Comparison of ENCODE assay signal across 12 mouse cellular contexts in genomic region chrX:138960713-138961112, GRCm38 (mm10). TPM values are rescaled to one million over a fixed set of nuclear protein-coding genes. Genes with fewer than 3 reads are reported as not detected.
A peak's percentile ranks its signal among the peaks of the same experiment; 100 is the strongest.
DNase-seq lines count a peak whose midpoint lies in the region; ATAC-seq lines count a peak whose summit lies in the region.
"Had no signal": no experiment of that assay in that cellular context is flagged by ENCODE, and none has a peak within 500 bp of the region (broad histone marks: within the 10 kb centered on the region; RNA-seq: fewer than 3 reads in every experiment).

No protein-coding gene starts in this region.

- H3K27me3 ChIP-seq in hindbrain, embryonic 11.5 days (ENCODE audit: control insufficient read depth, insufficient read depth, low read length), result no peaks in the 10 kb centered on the region
- no peaks in the 10 kb centered on the region; the same call in 1 of the 2 replicates for H3K27me3 ChIP-seq in hindbrain, embryonic 10.5 days (ENCODE audit: insufficient read depth, poor library complexity, severe bottlenecking)

- no peak for ATAC-seq in hindbrain, embryonic 11.5 days (ENCODE audit: low FRiP score)
- ATAC-seq: midbrain, embryonic 16.5 days had no signal

- WGBS in hindbrain, embryonic 11.5 days, result 75% methylated on average over 3 of the region's 3 CpGs
- WGBS in hindbrain, embryonic 10.5 days, result 68% methylated on average over 3 of the region's 3 CpGs

- no peak overlapping the region for H3K4me2 ChIP-seq in hindbrain, embryonic 11.5 days (replicated peaks; ENCODE audit: low read depth, low read length)

- peak; percentile 4 for DNase-seq in adrenal gland, postnatal 14 days
- DNase-seq in adrenal gland, adult 18-20 months (ENCODE audit: low spot score in 2 of 2), result no peak
- DNase-seq in hindbrain, embryonic 11.5 days (ENCODE audit: low spot score), result peak; percentile 18
- no peak for DNase-seq in hindbrain, embryonic 10.5 days (ENCODE audit: low spot score)
- DNase-seq in lung, postnatal 10 days, result peak; percentile 3
- DNase-seq in lung, adult 18-20 months, result no peak
- DNase-seq in mesoderm, embryonic 11.5 days (ENCODE audit: low read depth, low spot score), result peak; percentile 30
- no peak for DNase-seq in T-cell, adult 2 months (ENCODE audit: low spot score)
- DNase-seq: kidney, adult 8-10 months had no signal

- H3K27ac ChIP-seq in hindbrain, embryonic 11.5 days (ENCODE audit: low read depth, low read length), result no peak overlapping the region
- H3K27ac ChIP-seq in hindbrain, embryonic 10.5 days, result no peak overlapping the region

- no peak overlapping the region for H3K4me3 ChIP-seq in hindbrain, embryonic 11.5 days (ENCODE audit: low read depth, low read length)
- H3K4me3 ChIP-seq in hindbrain, embryonic 10.5 days, result no peak overlapping the region

- no peak overlapping the region for H3K9ac ChIP-seq in hindbrain, embryonic 11.5 days (ENCODE audit: low read depth, low read length)

- no peaks in the 10 kb centered on the region for H3K4me1 ChIP-seq in hindbrain, embryonic 11.5 days (replicated peaks; ENCODE audit: control insufficient read depth, insufficient read depth, low read length)
- no peaks in the 10 kb centered on the region for H3K4me1 ChIP-seq in hindbrain, embryonic 10.5 days (replicated peaks)

- no peaks in the 10 kb centered on the region for H3K36me3 ChIP-seq in hindbrain, embryonic 11.5 days (ENCODE audit: control insufficient read depth, insufficient read depth, low read length)
- H3K36me3 ChIP-seq in hindbrain, embryonic 10.5 days, result no peaks in the 10 kb centered on the region

- no peaks in the 10 kb centered on the region for H3K9me3 ChIP-seq in hindbrain, embryonic 11.5 days (ENCODE audit: control insufficient read depth, low read length)
- no peaks in the 10 kb centered on the region for H3K9me3 ChIP-seq in hindbrain, embryonic 10.5 days

RNA-seq across cellular contexts. Expression of gene Nrk, which starts 46.5 kb away (rescaled TPM):
- 2.4 and 3.0 TPM in 2 replicates for total RNA-seq in adrenal gland, postnatal 14 days (2021)
- under 1 TPM; 0.16 to 0.17 TPM for total RNA-seq in adrenal gland, adult 18-20 months (2021)
- 3.8 and 4.0 TPM in 2 replicates for polyA plus RNA-seq in hindbrain, embryonic 11.5 days (2014; fragmentation: Nextera tagmentation; extraction: Ambion mirVana)
- polyA plus RNA-seq in hindbrain, embryonic 10.5 days (2016; fragmentation: Nextera tagmentation; extraction: Ambion mirVana), result 1.2 and 2.2 TPM in 2 replicates
- total RNA-seq: liver, adult 2 months had no signal
- polyA plus RNA-seq: liver, adult 2 months; small intestine, adult 2 months had no signal

Comparison
In these comparisons a context has a peak if more than half of its experiments do, and no peak if none do; other contexts are left out.
1. DNase-seq: peak in adrenal gland, postnatal 14 days (single experiment), hindbrain, embryonic 11.5 days (single experiment), lung, postnatal 10 days (single experiment) and mesoderm, embryonic 11.5 days (single experiment); none in adrenal gland, adult 18-20 months (0 of 2), hindbrain, embryonic 10.5 days (single experiment), lung, adult 18-20 months (0 of 2) and T-cell, adult 2 months (single experiment).